Mouse (Mus musculus) megakaryocyte, adult 5-6 weeks (primary cell): ENCODE results near the gene Creb5. TPM values are rescaled to one million over a fixed set of nuclear protein-coding genes. Genes with fewer than 3 reads are reported as not detected.

Experiments used
- ATAC-seq: 2 replicates; pipeline ENCODE4 v1.8.0; 2016; ENCODE audit warnings: mild to moderate bottlenecking, inconsistent platforms; ENCODE audit not compliant: poor library complexity, severe bottlenecking
- total RNA-seq, 2 experiments: library from RNA; stranded (forward) in 1 of 2; stranded (reverse) in 1 of 2; fragments of 153-499, 151-499 nt in 1 of 2; fragments of 221-1000, 200-1000 nt in 1 of 2; gene quantifications; 2 replicates each; pipeline versions ENCODE4 v1.2.3 to v1.2.4; 2015 to 2017

Creb5 gene
- total RNA-seq, 2 experiments from 2014 or later: 0.04 to 0.07 TPM

- ATAC-seq: no peak
Observed at GRCm38 (mm10) chr6:53735696-53736095, 448.6 kb downstream of the Creb5 start.

DNA sequence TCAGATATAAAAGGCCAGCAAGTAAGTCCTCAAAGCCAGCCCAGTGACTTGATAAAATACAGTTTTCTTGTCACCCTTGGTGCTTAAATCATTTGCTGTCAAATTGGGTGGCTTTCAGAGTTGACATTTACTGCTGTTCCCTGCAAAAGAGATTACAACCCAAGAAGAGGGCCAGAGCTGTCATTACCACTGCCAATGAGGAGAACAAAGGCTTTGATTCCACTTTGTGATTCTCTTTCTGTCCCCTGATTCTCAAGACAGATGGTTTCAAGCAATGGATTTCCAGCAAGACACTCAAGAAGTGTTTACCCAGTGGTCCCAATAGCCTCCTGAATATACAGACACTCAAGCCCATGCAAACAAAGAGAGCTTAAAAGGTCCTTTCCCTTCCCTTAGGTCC is 451.1 kb downstream of the Creb5 start:
- no peak for ATAC-seq

DNA sequence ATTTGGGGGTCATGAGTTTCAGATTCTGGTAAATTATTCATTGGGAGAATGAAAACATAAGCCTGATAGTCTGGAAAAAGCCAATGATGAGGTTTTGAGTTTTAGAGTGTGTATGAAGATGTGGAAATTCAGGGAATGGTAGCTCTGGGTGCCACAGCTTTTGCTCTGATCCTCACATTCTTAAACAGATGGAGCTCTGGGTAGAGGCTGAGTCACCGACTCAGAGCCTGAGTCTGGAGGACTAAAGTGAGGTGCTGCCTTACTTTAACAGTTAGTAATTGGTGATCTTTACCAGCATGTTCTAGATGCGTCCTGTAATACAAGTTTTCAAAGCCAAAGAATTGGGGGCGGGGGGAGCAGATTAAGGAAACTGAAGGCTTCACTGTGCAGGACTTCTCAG is 454.2 kb downstream of the Creb5 start:
- ATAC-seq: no peak

Other genes with a start within 250 kb of the Creb5 start
- gene Jazf1, start 218.6 kb upstream of the Creb5 start, total RNA-seq (2015): 4.3 and 4.6 TPM in 2 replicates
- 2.2 and 2.6 TPM in 2 replicates for gene Jazf1, start 218.6 kb upstream of the Creb5 start, total RNA-seq (2017)